Mouse (Mus musculus): ENCODE results near the gene Fndc5. TPM values are rescaled to one million over a fixed set of nuclear protein-coding genes. Genes with fewer than 3 reads are reported as not detected.

Fndc5 gene
- polyA plus RNA-seq, 1 experiment from 2014 or later = 1.4 TPM

DNA sequence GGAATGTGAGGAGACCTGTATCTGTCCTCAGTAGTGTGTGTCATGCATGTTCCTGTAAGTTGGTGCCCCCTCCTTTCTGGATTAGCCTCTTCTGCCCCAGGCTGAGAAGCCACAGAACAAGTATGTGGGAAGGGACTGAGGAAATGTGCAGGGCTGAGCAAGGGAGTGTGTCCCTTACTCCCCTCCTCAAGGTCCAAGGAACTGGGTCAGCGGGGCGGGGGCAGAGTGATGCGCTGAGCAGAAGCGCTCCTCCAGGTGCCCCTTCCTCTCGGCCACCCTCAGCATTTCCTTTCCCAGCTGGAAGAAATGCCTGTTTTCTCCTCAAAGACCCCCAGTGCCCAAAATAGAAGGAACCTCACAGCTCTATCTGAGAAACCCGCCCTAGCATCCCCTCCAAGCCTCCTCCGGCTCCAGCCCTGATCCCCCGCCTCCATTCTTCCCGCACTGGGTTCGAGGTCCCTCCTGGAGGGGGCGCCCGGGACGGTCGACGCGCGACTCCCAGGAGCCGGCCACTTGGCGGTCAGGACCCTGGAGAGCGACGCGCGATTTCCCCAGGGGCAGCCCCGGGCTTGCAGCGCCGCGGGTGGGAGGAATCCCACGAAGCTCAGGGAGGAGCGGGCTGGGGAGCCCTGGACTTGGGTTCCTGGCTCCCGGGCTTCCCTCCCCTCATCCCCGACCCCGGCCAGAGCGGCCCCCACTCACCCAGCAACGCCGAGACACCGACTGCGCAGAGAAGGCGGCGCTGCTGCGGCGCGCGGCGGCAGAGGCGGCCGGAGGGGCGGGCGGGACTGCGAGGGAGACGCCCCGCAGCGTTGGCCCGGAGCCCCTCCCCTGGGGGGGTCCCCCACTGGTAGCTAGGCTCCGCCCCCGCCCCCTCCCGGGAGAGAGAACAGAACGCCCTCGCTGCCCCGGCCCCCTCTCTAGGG is 16.0 kb upstream of the Fndc5 start:
- Histone ChIP-seq H3K27me3 (ENCODE audit: control insufficient read depth, insufficient read depth, low read length) (0 out of 2 replicates have a peak, but pooled peaks cover 11% of the 10 kb centered on the region), H3K36me3 (ENCODE audit: control insufficient read depth, insufficient read depth, low read length) (no peaks in the 10 kb centered on the region)

GRCm38 (mm10) chr4:129121569-129122086 is 15.2 kb upstream of the Fndc5 start, which contains the start of gene Hpca:
Gene Hpca, minus strand, starts transcription at chr4:129122036.
- no peak within 1 kb of the TSS for H3K9ac ChIP-seq (replicated peaks; ENCODE audit: low read depth, low read length)

More for the DNA sequence above, 16.0 kb upstream of the Fndc5 start:
- H3K9me3 ChIP-seq (ENCODE audit: control insufficient read depth, low read depth, low read length) = no peaks in the 10 kb centered on the region
- ATAC-seq (ENCODE audit: insufficient number of reproducible peaks, insufficient read depth, low FRiP score, low read depth) = peak; percentile 64
- no peak overlapping the region for H3K27ac ChIP-seq (ENCODE audit: low read length)
- H3K4me1 ChIP-seq (ENCODE audit: control insufficient read depth, insufficient read depth, low read length) = peaks cover 13% of the 10 kb centered on the region; the same call in 1 of the 2 replicates
- 1% methylated on average over 57 of the region's 59 CpGs for WGBS
- no peak overlapping the region for H3K9ac ChIP-seq (replicated peaks; ENCODE audit: low read depth, low read length)
- peak overlapping the region; percentile 94 for H3K4me2 ChIP-seq (replicated peaks; ENCODE audit: low read depth, low read length)
- H3K4me3 ChIP-seq (ENCODE audit: low read depth, low read length) = peak overlapping the region; percentile 41

GRCm38 (mm10) chr4:129122107-129122506 is 14.7 kb upstream of the Fndc5 start:
- H3K4me1 ChIP-seq (ENCODE audit: control insufficient read depth, insufficient read depth, low read length) = peaks cover 13% of the 10 kb centered on the region; the same call in 1 of the 2 replicates
- H3K4me3 ChIP-seq (ENCODE audit: low read depth, low read length) = no peak overlapping the region
- H3K36me3 ChIP-seq (ENCODE audit: control insufficient read depth, insufficient read depth, low read length) = no peaks in the 10 kb centered on the region
- H3K9ac ChIP-seq (replicated peaks; ENCODE audit: low read depth, low read length) = no peak overlapping the region
- WGBS = 20% methylated on average over 9 of the region's 9 CpGs
- 0 out of 2 replicates have a peak, but pooled peaks cover 11% of the 10 kb centered on the region for H3K27me3 ChIP-seq (ENCODE audit: control insufficient read depth, insufficient read depth, low read length)
- H3K27ac ChIP-seq (ENCODE audit: low read length) = no peak overlapping the region
- no peak overlapping the region for H3K4me2 ChIP-seq (replicated peaks; ENCODE audit: low read depth, low read length)
- no peaks in the 10 kb centered on the region for H3K9me3 ChIP-seq (ENCODE audit: control insufficient read depth, low read depth, low read length)
- ATAC-seq (ENCODE audit: insufficient number of reproducible peaks, insufficient read depth, low FRiP score, low read depth) = no peak

More at GRCm38 (mm10) chr4:129121569-129122086, 15.2 kb upstream of the Fndc5 start, which contains the start of gene Hpca:
- H3K9me3 ChIP-seq (ENCODE audit: control insufficient read depth, low read depth, low read length) = no peaks in the 10 kb centered on the region
- peaks cover 13% of the 10 kb centered on the region; the same call in 1 of the 2 replicates for H3K4me1 ChIP-seq (ENCODE audit: control insufficient read depth, insufficient read depth, low read length)
- 0 out of 2 replicates have a peak, but pooled peaks cover 11% of the 10 kb centered on the region for H3K27me3 ChIP-seq (ENCODE audit: control insufficient read depth, insufficient read depth, low read length)
- H3K4me3 ChIP-seq (ENCODE audit: low read depth, low read length) = peak within 1 kb of the TSS; percentile 41
- peak within 1 kb of the TSS; percentile 94 for H3K4me2 ChIP-seq (replicated peaks; ENCODE audit: low read depth, low read length)
- H3K27ac ChIP-seq (ENCODE audit: low read length) = no peak within 1 kb of the TSS
- under 1% methylated on average over 17 of the region's 17 CpGs for WGBS
- no peaks in the 10 kb centered on the region for H3K36me3 ChIP-seq (ENCODE audit: control insufficient read depth, insufficient read depth, low read length)
- no peak for ATAC-seq (ENCODE audit: insufficient number of reproducible peaks, insufficient read depth, low FRiP score, low read depth)

- H3K27ac ChIP-seq (ENCODE audit: low read length) = no peak overlapping the region
- no peaks in the 10 kb centered on the region for H3K36me3 ChIP-seq (ENCODE audit: control insufficient read depth, insufficient read depth, low read length)
- no peak overlapping the region for H3K4me3 ChIP-seq (ENCODE audit: low read depth, low read length)
- ATAC-seq (ENCODE audit: insufficient number of reproducible peaks, insufficient read depth, low FRiP score, low read depth) = no peak
- no peak overlapping the region for H3K4me2 ChIP-seq (replicated peaks; ENCODE audit: low read depth, low read length)
- no peak overlapping the region for H3K9ac ChIP-seq (replicated peaks; ENCODE audit: low read depth, low read length)
- WGBS = 21% methylated on average over 8 of the region's 8 CpGs
- H3K9me3 ChIP-seq (ENCODE audit: control insufficient read depth, low read depth, low read length) = no peaks in the 10 kb centered on the region
- H3K4me1 ChIP-seq (ENCODE audit: control insufficient read depth, insufficient read depth, low read length) = peaks cover 13% of the 10 kb centered on the region; the same call in 1 of the 2 replicates
- 0 out of 2 replicates have a peak, but pooled peaks cover 11% of the 10 kb centered on the region for H3K27me3 ChIP-seq (ENCODE audit: control insufficient read depth, insufficient read depth, low read length)
Observed at GRCm38 (mm10) chr4:129122719-129123118, 14.1 kb upstream of the Fndc5 start.

- H3K9me3 ChIP-seq (ENCODE audit: control insufficient read depth, low read depth, low read length) = no peaks in the 10 kb centered on the region
- no peak overlapping the region for H3K9ac ChIP-seq (replicated peaks; ENCODE audit: low read depth, low read length)
- ATAC-seq (ENCODE audit: insufficient number of reproducible peaks, insufficient read depth, low FRiP score, low read depth) = no peak
- no peak overlapping the region for H3K4me3 ChIP-seq (ENCODE audit: low read depth, low read length)
- H3K4me1 ChIP-seq (ENCODE audit: control insufficient read depth, insufficient read depth, low read length) = peaks cover 13% of the 10 kb centered on the region; the same call in 1 of the 2 replicates
- 5% methylated on average over 13 of the region's 13 CpGs for WGBS
- no peak overlapping the region for H3K4me2 ChIP-seq (replicated peaks; ENCODE audit: low read depth, low read length)
- no peak overlapping the region for H3K27ac ChIP-seq (ENCODE audit: low read length)
- H3K36me3 ChIP-seq (ENCODE audit: control insufficient read depth, insufficient read depth, low read length) = no peaks in the 10 kb centered on the region
- H3K27me3 ChIP-seq (ENCODE audit: control insufficient read depth, insufficient read depth, low read length) = 0 out of 2 replicates have a peak, but pooled peaks cover 10% of the 10 kb centered on the region
Observed at GRCm38 (mm10) chr4:129124652-129125146, 12.1 kb upstream of the Fndc5 start.

DNA sequence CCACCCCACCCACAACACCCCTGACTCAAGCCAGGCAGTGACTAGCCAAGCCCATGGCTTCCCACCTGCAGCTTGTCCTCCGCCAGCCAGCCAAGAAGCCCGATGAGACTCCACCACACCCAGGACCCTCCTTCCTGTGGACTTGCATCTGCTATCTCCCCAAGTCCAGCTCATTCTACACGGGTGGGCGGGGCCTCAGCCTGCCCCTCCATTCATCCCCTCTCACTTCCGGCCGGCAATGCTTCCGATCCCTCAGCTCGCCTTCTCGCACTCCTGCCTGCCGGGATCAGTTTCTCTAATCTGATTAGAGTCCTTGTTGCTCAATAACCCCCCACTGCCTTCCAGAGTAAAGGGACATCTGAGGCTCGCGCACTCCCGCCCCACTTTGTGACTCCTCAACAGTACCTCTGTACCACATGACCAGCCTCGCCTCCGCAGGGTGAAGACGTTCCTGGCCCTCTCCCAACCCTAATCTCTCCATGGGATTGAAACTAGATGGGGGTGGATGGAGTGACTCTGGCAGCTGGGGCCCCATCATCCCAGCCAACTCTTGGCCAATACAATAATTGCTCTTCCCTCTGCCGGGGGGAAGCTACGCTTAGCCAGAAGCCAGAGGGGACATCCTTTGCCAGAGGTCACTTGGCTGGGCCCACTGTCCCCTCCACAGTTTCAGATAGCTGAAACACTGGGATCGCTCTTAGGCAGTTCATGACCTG is 10.9 kb upstream of the Fndc5 start:
- no peak overlapping the region for H3K27ac ChIP-seq (ENCODE audit: low read length)
- no peak for ATAC-seq (ENCODE audit: insufficient number of reproducible peaks, insufficient read depth, low FRiP score, low read depth)

DNA sequence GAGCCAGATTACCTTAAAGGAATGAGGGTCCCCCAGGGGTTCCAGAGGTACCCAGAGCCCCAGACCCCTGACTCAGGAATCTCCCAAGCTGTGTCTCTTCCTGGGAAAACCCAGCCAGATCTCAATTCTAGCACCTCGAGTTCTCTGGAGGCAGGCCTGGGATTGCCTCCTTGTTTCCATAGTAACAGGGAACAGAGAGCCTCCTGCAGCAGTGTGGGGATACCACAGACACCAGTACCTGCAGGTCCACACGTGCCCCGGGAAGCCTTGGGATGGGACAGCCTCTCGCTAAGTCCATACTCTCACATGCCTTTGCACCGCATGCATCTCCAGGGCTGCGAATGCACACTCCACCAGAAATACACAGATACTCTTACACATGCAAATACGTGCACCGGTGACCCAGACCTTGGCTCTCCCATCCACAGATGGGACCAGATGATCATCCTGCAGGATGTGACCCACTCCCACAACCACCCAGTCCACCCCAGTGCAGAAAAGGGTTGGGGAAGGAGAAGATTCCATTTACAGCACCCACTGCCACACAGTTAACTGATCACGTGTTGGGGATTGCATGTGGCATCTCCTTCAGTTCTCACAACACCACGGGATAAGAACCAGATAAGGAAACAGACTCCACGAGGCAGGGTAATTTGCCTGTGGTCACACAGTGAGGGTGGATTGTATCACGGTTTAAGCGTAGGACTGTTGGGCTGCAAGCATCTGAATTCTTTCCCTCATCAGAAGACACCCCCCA is 8.0 kb upstream of the Fndc5 start:
- Histone ChIP-seq H3K27ac (ENCODE audit: low read length) (no peak overlapping the region), H3K4me1 (ENCODE audit: control insufficient read depth, insufficient read depth, low read length) (peaks cover 17% of the 10 kb centered on the region), H3K27me3 (ENCODE audit: control insufficient read depth, insufficient read depth, low read length) (0 out of 2 replicates have a peak, but pooled peaks cover 3% of the 10 kb centered on the region), H3K9ac (replicated peaks; ENCODE audit: low read depth, low read length) (no peak overlapping the region), H3K4me2 (replicated peaks; ENCODE audit: low read depth, low read length) (no peak overlapping the region), H3K9me3 (ENCODE audit: control insufficient read depth, low read depth, low read length) (no peaks in the 10 kb centered on the region), H3K4me3 (ENCODE audit: low read depth, low read length) (no peak overlapping the region), H3K36me3 (ENCODE audit: control insufficient read depth, insufficient read depth, low read length) (no peaks in the 10 kb centered on the region)
- WGBS = 63% methylated on average over 13 of the region's 13 CpGs
- ATAC-seq (ENCODE audit: insufficient number of reproducible peaks, insufficient read depth, low FRiP score, low read depth) = no peak

More for the DNA sequence above, 10.9 kb upstream of the Fndc5 start:
- H3K27me3 ChIP-seq (ENCODE audit: control insufficient read depth, insufficient read depth, low read length) = 0 out of 2 replicates have a peak, but pooled peaks cover 6% of the 10 kb centered on the region
- 17% methylated on average over 19 of the region's 19 CpGs for WGBS
- no peaks in the 10 kb centered on the region for H3K36me3 ChIP-seq (ENCODE audit: control insufficient read depth, insufficient read depth, low read length)
- H3K9me3 ChIP-seq (ENCODE audit: control insufficient read depth, low read depth, low read length) = no peaks in the 10 kb centered on the region
- H3K4me3 ChIP-seq (ENCODE audit: low read depth, low read length) = 0 out of 2 replicates have a peak overlapping the region, but pooled peaks have one; percentile 3
- peak overlapping the region; percentile 11 for H3K4me2 ChIP-seq (replicated peaks; ENCODE audit: low read depth, low read length)
- H3K4me1 ChIP-seq (ENCODE audit: control insufficient read depth, insufficient read depth, low read length) = peaks cover 20% of the 10 kb centered on the region
- H3K9ac ChIP-seq (replicated peaks; ENCODE audit: low read depth, low read length) = no peak overlapping the region

All from stomach, embryonic 14.5 days (tissue).